Mouse (Mus musculus): Measurements from ENCODE around the gene Rsph3a. TPM values are rescaled to one million over a fixed set of nuclear protein-coding genes. Genes with fewer than 3 reads are reported as not detected.

The Rsph3a gene
- polyA plus RNA-seq (2017; shearing (Covaris generic)) = 10 to 100 TPM; 17.7 to 30.0 (median 23.4) TPM

DNA sequence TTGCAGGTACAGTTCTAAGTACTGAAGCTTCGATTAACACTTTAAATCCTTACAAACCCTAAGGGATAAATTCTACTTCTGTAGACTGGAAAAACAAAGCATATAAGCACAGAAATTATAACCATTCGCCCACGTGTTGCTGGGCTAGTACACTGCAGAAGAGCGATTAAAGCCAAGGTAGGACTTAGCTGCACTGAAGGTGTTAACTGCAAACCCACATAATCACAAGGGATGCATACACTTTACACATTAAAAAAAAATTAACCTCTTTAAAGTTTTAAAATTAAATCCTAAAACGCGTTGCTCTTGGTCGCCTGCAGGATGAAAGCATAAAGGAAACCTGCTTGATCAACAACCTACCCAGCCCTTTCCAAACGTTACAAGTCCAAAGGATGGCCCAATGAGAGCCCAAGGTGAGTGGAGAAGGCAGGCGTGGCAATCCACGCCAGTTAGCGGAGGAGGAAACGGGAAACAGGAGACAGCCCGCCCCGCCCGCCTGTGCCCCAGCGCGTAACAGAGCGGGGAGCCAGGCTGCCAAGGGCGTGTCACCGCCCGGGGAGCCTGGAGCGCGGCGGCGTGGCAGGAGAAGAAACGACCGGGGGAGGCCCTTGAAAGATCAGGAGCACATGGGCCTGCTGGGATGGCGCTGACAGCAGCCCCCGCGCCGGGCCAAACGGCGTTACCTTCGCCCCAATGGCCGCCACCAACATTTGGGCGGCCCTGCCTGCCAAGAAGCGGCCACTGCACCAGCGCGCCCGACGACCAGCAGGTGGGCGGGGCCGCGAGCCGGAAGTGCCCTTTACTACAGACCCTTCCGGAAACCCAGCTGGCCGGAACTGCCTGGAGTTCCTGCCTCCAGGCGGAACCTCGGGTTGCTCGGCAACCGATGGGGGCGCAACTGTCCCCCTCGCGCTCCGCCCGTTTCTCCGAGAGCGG lies at the start of gene Rsph3a:
Gene Rsph3a (plus strand): TSS at position 498 of the 936 bp plus-strand sequence.
- peak; percentile 71 for ATAC-seq

DNA sequence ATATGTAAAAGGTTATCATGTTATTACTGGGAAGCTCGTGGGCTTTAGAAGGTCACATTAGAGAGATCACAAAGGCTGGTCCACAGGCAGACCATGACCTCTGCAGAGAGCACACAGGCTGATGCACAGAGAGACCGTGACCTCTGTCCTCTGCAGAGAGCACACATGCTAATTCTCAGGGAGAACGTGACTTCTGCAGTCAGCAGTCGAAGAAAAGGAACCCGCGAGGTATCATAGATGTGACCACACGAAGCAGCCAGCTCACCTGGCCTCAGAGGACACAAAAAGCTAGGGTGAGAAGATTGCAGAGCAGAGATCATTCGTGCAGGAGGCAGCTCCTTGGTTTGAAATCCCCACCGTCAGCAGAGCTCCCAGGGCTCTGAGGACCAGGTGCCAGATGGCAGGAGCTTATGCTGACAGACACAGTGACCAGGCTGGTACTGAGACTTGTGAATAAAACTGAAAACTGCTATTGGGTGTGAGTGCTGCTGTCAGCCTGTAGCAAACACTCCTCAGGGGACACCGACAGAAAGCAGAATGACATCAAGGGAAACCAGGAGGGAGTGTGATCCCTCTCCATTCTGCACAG lies 49.3 kb upstream of the Rsph3a start:
- no peak for ATAC-seq

DNA sequence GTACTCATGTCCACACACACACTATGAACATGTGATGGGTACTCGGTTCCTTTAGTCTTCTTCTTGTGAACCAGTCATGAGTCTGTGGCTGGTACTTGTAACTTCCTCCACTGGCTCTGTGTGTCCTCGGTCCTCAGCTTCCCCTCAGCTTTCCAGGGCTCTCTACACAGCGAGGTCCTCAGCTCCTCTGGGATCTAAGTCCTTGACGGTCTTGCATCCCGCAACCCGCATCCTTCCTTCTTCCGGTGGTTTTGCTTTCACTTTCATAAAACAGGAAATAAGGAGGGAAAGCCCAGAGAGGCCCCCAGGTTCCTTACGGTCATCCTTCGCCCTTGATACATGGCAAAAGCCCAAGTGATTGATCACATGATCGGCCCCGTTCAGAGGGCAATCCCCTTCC lies 48.3 kb upstream of the Rsph3a start:
- peak; percentile 25 for ATAC-seq

DNA sequence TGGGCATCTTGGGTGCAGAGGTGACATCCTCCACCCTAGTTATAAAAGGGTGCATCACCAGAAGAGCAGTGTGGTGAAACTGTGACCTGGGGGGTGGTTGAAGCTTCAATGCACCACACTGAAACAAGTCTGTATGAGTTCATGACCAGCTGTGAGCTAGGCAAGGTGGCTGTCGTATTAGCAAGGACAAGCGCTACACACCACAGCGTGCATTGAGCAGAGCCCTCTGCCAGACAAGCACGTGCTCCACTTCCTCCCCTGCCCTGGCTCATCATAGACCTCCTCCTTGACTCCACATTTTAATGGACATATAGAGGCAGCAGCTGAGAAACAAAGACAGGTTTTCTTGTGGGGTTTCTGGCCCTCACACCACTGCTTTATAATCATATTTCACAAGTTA lies 47.7 kb upstream of the Rsph3a start:
- peak; percentile 18 for ATAC-seq

DNA sequence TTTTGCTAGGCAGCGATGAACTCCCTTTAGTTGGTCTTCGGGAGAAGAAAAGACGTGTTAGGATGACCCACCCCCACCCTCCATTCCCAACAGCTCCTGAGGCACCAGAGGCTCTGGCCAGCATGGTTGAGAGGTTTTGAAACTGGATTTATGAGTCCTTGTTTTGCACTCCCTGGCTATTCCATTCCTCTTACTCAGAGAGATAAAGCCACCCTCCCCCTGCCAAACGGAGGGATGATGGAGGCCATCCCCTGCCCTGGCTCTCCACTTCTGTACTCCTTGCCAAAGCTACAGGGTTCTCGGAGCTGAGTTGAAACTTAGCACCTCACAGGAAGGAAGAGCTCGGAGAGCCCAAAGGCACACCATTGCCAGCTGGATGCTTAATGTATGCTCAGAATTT lies 46.2 kb upstream of the Rsph3a start:
- ATAC-seq = no peak

DNA sequence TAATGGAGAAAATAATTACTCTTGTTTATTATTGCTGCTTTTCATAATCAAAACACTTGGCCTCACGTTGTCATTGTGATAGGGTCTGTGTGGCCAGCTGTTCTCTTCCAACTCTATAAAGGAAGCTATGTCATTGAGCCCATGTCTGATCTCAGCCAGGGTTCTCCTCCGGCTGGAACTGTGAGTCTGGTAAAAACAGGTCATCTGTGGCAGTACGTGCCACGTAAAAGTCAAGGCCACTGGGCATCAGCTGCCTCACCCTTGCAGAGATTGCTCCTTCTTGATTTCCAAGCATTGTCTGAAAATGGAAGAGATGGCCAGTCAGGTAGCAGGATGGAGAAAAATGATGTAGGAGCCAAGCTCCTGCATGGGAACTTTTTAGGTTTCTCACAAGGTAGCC lies 45.5 kb upstream of the Rsph3a start:
- ATAC-seq = no peak

DNA sequence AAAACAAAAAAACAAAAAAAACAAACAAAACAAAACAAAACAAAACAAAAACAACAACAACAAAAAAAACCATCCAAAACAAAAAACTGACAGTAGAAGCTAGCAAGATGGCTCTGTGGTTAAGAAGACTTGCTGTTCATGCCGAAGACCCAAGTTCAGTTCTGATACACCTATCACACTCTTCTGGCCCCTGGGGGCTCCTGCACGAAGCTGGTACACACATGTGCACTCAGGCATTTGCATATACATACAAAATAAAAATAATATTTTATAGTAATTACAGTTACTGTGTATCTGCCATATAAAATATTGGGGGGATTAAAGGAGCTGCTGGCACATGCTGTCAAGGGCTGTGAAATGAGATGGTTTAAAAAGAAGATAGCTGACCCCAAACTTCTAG lies 43.9 kb upstream of the Rsph3a start:
- ATAC-seq = no peak

DNA sequence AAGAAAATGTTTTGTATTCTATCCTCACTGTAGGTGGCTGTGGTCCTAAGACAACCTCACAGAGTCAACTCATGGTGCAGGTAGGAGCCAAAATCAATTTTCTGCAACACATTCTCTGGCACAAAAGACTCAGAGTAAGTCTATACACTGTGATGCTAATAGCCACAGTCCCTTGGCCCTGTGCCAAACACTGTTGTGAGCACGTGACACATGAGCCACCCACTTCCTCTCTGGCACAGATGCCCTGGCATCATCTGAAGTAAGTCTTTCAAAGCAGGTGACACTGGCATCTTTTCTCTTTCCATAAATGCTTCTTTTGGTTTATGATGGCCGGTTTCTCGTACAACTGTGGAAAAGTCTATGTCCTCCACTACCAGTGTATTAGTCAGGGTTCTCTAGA lies 43.1 kb upstream of the Rsph3a start:
- peak; percentile 80 for ATAC-seq

DNA sequence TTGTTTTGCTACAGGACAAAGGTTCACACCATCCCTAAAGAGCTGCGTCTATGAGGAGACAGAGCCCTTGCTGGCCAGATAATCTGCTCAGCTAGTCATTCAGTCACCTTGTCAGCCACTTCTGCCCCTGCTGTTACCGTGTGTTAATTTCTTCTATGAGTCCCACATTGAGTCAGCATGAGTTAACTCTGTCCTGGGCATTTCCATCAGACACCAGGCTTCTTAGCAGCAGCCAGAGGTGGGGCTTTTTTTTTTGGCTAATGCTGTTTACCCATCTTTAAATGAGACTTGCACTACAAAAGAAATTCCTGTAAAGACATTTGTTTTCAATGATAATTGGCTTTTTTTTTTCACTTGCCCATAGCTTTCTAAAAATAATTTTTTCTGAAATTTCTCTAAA lies 40.4 kb upstream of the Rsph3a start:
- ATAC-seq = peak; percentile 22

DNA sequence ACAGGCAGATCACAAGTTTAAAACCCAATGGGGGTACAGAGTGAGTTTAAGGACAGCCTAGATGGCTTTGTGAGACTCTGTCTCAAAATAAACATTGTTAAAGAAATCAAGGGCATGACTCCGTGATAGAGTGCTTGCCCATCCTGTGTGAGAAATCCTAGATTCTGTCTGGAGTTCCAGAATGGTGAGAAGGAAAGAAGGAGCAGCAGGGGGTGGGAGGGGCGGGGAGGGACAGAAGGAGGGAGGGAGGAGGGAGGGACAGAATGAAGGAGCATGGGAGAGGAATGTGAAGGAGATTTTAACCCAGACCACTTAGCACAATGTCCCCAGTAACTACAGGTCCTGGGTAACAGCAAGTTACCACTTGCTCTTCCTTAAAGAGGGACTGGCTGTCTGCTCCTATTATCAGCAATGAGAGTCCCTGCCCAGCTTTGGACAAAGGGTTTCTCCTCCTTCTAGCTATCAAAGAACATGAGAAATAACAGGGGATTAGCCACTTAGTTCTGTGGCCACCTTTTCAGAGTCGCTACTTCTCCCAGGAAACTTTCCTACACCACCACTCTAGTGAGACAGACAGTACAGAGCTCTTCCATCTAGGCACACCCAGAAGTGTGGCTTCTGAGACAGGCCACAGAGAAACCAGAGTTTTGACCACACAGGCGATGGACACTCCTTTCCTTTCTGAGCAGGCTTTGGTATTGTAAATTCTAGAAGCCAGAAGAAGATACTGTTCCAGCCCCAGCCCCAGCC lies 39.3 kb upstream of the Rsph3a start:
- ATAC-seq = peak; percentile 27

DNA sequence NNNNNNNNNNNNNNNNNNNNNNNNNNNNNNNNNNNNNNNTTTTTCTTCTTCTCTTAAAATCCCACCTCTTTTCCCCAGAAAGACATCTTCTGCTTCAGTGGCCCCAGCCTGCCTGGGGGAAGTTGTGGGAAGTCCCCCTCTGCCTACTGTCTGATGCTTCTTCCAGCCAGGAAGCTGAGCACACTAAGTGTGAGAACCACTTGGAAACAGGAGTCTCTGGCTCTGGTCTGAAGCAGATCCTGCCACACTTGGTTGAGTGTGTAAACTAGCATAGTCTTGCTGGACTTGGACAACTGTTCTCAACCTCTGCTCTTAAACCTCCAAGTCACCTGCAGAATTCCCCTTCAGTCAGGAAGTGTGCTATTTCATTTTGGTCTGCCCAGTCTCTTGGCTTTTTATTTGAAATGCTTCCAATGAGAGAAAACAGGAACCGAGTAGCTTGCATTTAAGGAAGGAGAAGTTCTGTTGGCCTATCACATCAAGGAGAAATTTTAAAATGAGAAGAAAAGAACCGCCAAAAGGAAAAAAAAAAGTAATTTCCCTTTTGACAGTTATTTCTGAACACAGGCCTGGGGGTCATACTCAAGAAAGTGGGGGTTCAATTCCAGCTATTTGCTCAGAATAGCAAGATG lies 30.7 kb upstream of the Rsph3a start:
- ATAC-seq = peak; percentile 18

DNA sequence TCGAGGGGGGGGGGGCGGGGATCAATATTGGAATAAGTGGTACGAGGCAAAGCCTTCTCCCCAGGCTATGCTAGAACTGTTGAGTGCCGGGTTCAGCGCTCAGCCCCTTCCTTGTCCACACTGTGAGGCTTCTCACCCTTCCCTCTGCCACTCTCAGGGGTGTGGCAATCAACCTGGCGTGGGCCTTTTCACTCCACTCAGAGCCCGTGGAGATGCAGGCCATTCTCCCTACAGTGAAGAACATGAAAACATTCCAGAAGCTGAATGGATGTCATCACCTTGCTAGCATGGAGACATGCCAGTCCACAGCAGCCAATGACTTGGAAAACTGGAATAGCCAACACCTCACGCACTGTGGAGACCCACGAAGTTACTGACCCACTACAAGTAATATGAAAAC lies 29.6 kb upstream of the Rsph3a start:
- ATAC-seq = no peak

DNA sequence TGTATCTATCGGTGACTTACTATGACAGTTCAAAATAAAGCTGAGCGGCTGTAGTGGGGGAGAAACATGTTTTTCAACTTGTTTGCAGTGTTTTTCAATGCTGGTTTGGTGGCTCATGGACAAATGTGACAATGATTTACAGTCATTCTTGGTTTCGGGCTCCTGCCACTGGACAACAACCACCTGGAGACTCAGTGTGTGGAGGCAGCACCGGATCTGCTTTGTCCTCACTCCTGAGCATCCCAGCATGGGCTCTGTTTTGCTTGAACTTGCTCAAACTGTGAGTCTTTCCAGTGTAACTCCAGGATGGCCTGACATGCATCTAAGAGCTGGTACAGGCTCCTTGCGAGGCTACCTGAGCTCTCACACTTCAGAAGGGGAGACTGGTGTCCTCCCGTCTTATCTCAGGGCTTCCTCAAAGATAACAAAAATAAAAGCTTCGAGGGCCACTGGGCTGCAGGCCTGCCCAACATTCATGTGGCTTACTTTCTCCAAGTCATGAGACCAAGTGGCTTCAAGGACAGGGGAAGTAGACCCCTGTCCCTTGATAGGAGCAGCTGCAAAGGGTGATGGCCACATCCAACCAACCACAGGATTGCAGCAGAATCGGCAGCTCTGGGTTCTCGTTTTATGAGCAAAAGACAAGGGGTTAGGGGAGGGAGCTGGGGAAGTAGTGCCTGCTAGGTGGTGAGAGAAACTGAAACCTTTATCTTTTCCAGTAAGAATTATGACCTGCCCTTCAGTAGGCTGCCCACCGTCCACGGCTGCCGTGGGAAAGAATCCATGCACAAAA lies 28.4 kb upstream of the Rsph3a start:
- ATAC-seq = no peak

DNA sequence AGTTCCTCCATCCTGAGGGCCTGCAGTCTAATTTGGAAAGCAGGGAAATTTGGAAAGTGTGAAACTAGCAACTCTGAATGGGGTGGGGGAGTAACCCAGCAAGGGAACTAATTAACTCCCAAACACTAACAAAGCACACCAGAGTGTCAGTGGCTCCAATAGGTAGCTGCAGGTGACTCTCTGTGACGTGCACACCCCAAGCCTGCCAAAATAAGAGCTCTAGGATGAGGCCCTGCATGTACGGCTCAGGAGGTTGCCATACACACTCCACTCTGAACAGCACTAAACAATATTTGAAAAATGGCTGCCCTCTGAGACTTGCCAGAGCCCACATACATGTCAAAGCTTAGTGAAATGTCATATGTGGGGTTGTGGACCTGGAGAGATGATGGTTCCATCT lies 27.1 kb upstream of the Rsph3a start:
- no peak for ATAC-seq

DNA sequence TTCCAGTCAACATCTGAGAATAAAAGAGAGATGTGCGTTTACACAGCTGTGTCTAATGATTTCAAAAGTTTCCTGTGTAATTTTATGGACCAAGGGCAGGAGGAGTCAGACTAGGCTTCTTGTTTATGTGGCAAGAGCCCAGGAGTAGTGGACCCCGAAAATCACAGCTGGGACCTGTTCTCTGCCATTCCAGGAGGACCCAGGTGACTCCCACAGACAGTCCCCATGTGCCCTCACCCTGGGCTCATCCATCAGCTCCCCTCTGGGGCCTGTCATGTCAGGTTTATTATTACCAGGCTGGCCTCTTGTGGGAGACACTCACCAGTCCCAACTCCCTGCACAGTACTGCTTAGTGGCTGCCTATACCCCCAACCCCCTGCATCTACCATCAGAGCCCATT lies 26.2 kb upstream of the Rsph3a start:
- ATAC-seq = no peak

DNA sequence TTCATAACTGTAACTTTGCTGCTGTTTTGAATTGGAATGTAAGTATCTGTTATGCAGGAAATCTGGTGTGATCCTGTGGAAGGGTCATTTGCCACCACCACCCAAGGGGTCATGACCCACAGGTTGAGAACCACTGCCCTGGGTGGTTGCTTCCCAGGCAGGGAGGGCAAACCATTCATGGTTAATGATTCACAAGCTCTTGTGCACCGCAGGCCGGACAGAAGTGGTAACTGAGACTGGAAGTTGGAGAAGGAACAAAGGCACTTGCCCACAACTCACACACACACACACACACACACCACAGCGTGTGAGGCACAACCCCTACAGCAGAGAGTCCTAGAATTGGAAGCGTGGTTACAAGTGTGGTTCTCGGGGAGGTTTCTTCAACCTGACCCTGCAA lies 22.9 kb upstream of the Rsph3a start:
- no peak for ATAC-seq

DNA sequence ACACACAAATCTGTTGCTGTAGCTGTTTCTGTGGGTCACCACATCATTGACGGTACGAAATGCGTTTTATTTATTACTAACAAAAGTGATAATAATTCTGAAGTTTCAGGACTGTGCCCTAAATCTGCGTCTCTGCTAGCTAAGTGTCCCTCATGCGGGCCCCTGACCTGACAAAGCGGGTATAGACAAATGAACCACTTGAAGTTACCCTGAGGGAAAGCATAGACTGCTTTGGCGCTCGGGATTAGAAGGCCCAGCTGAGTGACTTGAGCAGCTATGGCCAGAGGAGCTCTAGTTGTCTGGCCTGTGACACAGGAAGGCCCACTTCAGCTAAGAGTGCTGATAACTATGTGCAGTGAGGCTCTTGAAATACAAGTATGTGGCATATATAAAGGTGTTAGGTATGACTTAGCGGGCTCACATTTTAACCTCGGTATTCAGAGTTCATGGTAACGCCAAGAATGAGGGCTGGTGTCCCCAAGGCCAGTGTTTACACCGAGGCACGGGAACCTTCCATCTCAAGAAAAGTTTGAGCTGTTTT lies 21.2 kb upstream of the Rsph3a start:
- no peak for ATAC-seq

DNA sequence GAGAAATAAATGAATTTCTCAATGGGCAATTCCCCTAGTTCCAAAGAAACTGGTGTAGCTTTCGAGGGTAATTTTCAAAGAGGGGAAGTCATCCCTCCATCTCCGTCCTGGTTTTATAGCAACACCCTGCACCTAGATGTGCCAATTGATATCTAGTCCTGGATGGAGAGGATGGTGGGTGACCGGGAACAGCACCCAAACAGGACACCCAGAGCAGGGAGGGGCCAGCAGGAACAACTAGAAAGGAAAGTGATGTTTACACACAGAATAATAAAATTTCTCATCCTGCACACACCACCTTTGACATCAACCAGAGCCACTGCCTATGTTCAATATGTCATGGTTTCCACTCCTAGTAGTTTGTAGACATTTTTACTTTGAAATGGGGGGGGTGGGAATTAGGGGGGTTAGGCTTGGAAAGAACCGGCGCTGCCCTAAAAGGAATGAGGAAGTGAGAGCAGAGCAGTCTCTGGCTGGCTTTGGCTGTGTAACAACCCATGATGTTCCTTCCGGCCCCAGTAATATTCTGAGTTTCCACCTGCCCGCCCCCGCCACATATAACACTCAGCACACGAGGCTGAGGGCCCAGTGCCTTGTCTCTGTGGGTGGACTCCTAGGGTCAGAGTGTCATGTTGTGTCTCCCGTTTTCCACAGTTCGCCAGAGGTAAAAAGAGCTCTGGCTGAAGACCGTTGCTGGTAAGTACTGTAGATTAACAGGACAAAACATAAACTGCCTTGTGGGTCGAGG lies 19.8 kb upstream of the Rsph3a start, which contains the start of gene Tagap:
Gene Tagap (plus strand): TSS at position 588 of the 748 bp plus-strand sequence.
- peak; percentile 69 for ATAC-seq

DNA sequence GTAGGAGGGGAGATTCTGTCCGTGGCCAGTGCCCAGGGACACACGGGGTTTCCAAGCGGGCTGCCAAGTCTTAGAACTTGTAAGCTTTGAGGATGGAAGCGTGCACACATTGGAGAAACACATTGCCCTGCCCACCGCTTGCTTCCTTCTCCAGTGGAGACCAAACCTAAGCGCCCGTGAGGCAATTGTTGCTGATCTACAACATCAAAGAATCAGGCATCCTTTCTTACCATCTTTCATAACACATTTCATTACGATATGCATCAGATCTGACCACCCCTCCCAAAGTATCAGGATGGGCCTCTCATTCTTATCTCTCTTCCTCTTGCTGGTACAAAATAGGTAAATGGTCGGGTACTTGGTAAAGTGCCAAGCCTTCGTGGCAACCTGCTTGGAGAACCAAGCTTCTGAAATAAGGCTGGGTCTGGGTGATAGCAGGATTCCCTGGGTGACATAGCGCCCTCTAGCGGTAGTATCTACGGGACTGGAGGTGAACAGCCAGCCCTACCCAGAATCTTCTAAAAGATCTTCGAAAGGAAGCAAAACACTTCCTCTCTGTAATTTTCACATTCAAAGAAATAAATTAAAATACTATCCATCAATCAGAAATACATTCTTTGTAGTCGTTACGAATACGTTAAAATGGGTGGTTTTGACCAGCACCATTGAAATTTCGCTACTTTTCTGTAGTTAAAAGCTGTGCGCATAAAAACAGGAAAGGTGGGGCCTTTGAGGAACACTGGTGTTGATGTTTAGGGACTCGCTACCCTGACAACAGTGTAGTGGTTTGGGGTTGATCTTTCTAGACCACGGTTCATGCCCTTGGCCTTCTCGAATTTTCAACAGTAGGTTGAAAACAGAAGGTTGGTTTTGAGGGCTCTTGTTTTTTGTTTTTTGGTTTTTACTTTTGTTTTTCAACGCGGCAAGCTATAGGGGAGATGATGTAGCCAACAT lies 17.6 kb upstream of the Rsph3a start:
- ATAC-seq = peak; percentile 68

DNA sequence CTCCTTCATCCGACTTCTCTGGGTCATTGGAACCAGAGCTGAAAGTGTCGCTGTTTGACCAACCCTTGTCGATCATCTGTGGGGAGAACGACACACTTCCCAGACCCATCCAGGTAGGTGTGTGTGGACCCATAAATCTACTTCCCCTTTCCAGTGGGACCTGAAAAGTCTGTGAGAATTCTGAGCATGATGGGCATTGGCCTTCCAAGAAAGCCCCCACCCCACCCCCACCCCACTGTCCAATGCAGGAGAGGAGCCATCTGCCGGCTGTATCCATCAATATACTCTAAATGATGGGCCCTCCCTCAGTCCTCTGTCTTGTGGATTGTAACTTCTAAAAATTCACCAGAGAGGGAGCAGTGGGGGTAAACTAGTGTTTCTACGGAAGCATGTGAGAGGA lies 16.8 kb upstream of the Rsph3a start:
- no peak for ATAC-seq

Data from inflammation-experienced regulatory T-cells, adult 6 months (primary cell).